Comparison of ENCODE assay signal across 15 mouse cellular contexts in genomic region chr1:92004906-92005616, GRCm38 (mm10).
DNase-seq lines count a peak whose midpoint lies in the region; TF ChIP-seq lines count a peak whose summit lies in the region.
"Had no signal": no experiment of that assay in that cellular context is flagged by ENCODE, and none has a peak within 500 bp of the region (broad histone marks: within the 10 kb centered on the region; RNA-seq: fewer than 3 reads in every experiment).

No protein-coding gene starts in this region.

- intact Hi-C loops in gastrocnemius, adult 2 months (cut with DNase I): no loop called here
- intact Hi-C loops in gastrocnemius, postnatal 36 days (cut with DNase I): no loop called here

- DNase-seq in gastrocnemius, adult 2 months: no peak
- no peak for DNase-seq in gastrocnemius, postnatal 36 days
- peak; percentile 15 for DNase-seq in brain, embryonic 14.5 days (ENCODE audit: low read depth)
- peak; percentile 79 for DNase-seq in kidney, postnatal 14 days
- peak; percentile 65 for DNase-seq in lung, postnatal 10 days
- no peak for DNase-seq in right cerebral cortex, postnatal 25 days
- DNase-seq in right cerebral cortex, postnatal 10 days (ENCODE audit: low spot score in 2 of 2): no peak
- no peak for DNase-seq in adrenal gland, postnatal 25 days
- DNase-seq: cerebellum, adult 9-10 months; gastrocnemius, postnatal 10 days; liver, embryonic 13.5 days; thymus, adult 2 months had no signal

- H3K4me3 ChIP-seq in gastrocnemius, adult 2 months: peak overlapping the region; percentile 13; the same call in 1 of the 2 replicates
- H3K4me3 ChIP-seq: forebrain, embryonic 15.5 days; liver, embryonic 13.5 days; midbrain, embryonic 15.5 days; neural tube, embryonic 13.5 days had no signal

- peak overlapping the region; percentile 63 for H3K27ac ChIP-seq in gastrocnemius, adult 2 months
- H3K27ac ChIP-seq: forebrain, embryonic 15.5 days; liver, embryonic 13.5 days; midbrain, embryonic 15.5 days; neural tube, embryonic 13.5 days had no signal

- TF ChIP-seq POLR2A in brain, embryonic 14.5 days (IDR thresholded peaks at IDR 0.05; ENCODE audit: borderline replicate concordance, extremely low read depth, insufficient read depth, insufficient read length, poor library complexity, severe bottlenecking): no peak

- no peak for TF ChIP-seq CTCF in gastrocnemius, adult 2 months (IDR thresholded peaks at IDR 0.05)
- TF ChIP-seq CTCF in brain, embryonic 14.5 days (IDR thresholded peaks at IDR 0.05; ENCODE audit: borderline replicate concordance, extremely low read depth, insufficient read depth, insufficient read length): no peak

Comparison
In these comparisons a context has a peak if more than half of its experiments do, and no peak if none do; other contexts are left out.
1. DNase-seq: peak in brain, embryonic 14.5 days (single experiment), kidney, postnatal 14 days (single experiment) and lung, postnatal 10 days (single experiment); none in gastrocnemius, adult 2 months (single experiment), gastrocnemius, postnatal 36 days (0 of 2), right cerebral cortex, postnatal 25 days (single experiment), right cerebral cortex, postnatal 10 days (0 of 2) and adrenal gland, postnatal 25 days (single experiment).